24 mouse cellular contexts compared by ENCODE assay signal in the genomic region with DNA sequence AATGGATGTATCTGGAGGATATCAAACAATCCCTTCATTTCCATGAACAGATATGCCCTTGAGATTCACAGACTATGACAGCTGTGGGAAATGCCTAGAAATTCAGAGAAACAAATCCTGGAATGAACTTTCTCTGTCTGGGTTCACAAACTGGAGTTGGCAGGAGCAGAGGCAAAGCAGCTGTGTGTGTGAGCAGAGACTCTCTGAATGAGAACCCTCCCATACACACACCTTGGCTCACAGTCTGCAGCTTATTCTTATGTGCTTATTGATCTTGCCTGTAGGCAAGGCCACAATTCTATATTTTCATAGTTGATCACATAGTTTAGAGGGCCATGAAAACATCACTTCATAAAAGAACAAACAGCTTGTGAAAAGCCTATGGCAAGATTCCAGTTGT.
DNase-seq lines count a peak whose midpoint lies in the region; ATAC-seq and TF ChIP-seq lines count a peak whose summit lies in the region.
"Had no signal": no experiment of that assay in that cellular context is flagged by ENCODE, and none has a peak within 500 bp of the region (broad histone marks: within the 10 kb centered on the region; RNA-seq: fewer than 3 reads in every experiment).

No protein-coding gene starts in this region.

- no peaks in the 10 kb centered on the region for H3K4me1 ChIP-seq in embryonic facial prominence, embryonic 14.5 days (ENCODE audit: control insufficient read depth, insufficient read depth, low read length)
- no peaks in the 10 kb centered on the region for H3K4me1 ChIP-seq in embryonic facial prominence, embryonic 10.5 days
- H3K4me1 ChIP-seq in lung, embryonic 15.5 days: peaks cover 8% of the 10 kb centered on the region; the same call in 1 of the 2 replicates
- H3K4me1 ChIP-seq in liver, postnatal 0 days (ENCODE audit: insufficient read depth): no peaks in the 10 kb centered on the region
- H3K4me1 ChIP-seq: embryonic facial prominence, embryonic 15.5 days; forebrain, embryonic 10.5 days; hindbrain, embryonic 10.5 days had no signal

- H3K4me3 ChIP-seq in embryonic facial prominence, embryonic 14.5 days (ENCODE audit: low read depth, low read length): no peak overlapping the region
- no peak overlapping the region for H3K4me3 ChIP-seq in embryonic facial prominence, embryonic 10.5 days
- no peak overlapping the region for H3K4me3 ChIP-seq in lung, embryonic 15.5 days
- H3K4me3 ChIP-seq in liver, postnatal 0 days (ENCODE audit: low read depth, low read length): no peak overlapping the region
- H3K4me3 ChIP-seq: embryonic facial prominence, embryonic 15.5 days; erythroblast, embryonic 14.5 days; forebrain, embryonic 10.5 days; heart, embryonic 13.5 days; hindbrain, embryonic 10.5 days had no signal

- H3K4me2 ChIP-seq in embryonic facial prominence, embryonic 14.5 days (ENCODE audit: low read depth, low read length): no peak overlapping the region
- no peak overlapping the region for H3K4me2 ChIP-seq in lung, embryonic 15.5 days
- H3K4me2 ChIP-seq in liver, postnatal 0 days (ENCODE audit: low read depth, low read length): no peak overlapping the region
- H3K4me2 ChIP-seq: embryonic facial prominence, embryonic 15.5 days; heart, embryonic 13.5 days; hindbrain, embryonic 14.5 days had no signal

- no peaks in the 10 kb centered on the region for H3K9me3 ChIP-seq in embryonic facial prominence, embryonic 14.5 days (ENCODE audit: control insufficient read depth, low read length)
- no peaks in the 10 kb centered on the region for H3K9me3 ChIP-seq in embryonic facial prominence, embryonic 10.5 days
- no peaks in the 10 kb centered on the region for H3K9me3 ChIP-seq in lung, embryonic 15.5 days
- no peaks in the 10 kb centered on the region for H3K9me3 ChIP-seq in liver, postnatal 0 days (ENCODE audit: low read length)
- H3K9me3 ChIP-seq: embryonic facial prominence, embryonic 15.5 days; forebrain, embryonic 10.5 days; G1E; heart, embryonic 13.5 days; hindbrain, embryonic 10.5 days had no signal

- TF ChIP-seq CTCF in liver, postnatal 0 days (IDR thresholded peaks at IDR 0.05; ENCODE audit: low read depth): no peak

- TF ChIP-seq EP300 in liver, postnatal 0 days (IDR thresholded peaks at IDR 0.05; ENCODE audit: low read depth): no peak

- peak; percentile 58 for DNase-seq in embryonic facial prominence, embryonic 14.5 days (ENCODE audit: low spot score)
- no peak for DNase-seq in embryonic facial prominence, embryonic 10.5 days (ENCODE audit: low spot score)
- DNase-seq in heart, adult 18-20 months: peak; percentile 3 to 7
- DNase-seq in heart, postnatal 4 days: no peak
- no peak for DNase-seq in lung, postnatal 25 days (ENCODE audit: low spot score)
- peak; percentile 33 for DNase-seq in Muller cell, postnatal 12 days (ENCODE audit: inconsistent ontology term)
- no peak for DNase-seq in liver, postnatal 0 days
- DNase-seq: adrenal gland, postnatal 14 days; B cell, adult 2 months; cerebellum, adult 18-20 months; cerebellum, adult 9-11 months; cerebellum, postnatal 36 days; gastrocnemius, postnatal 25 days had no signal

- H3K36me3 ChIP-seq in embryonic facial prominence, embryonic 14.5 days (ENCODE audit: control insufficient read depth, insufficient read depth, low read length): no peaks in the 10 kb centered on the region
- no peaks in the 10 kb centered on the region for H3K36me3 ChIP-seq in embryonic facial prominence, embryonic 10.5 days (replicated peaks)
- H3K36me3 ChIP-seq in lung, embryonic 15.5 days: no peaks in the 10 kb centered on the region
- no peaks in the 10 kb centered on the region for H3K36me3 ChIP-seq in liver, postnatal 0 days (replicated peaks; ENCODE audit: insufficient read depth, low read length)
- H3K36me3 ChIP-seq: embryonic facial prominence, embryonic 15.5 days; forebrain, embryonic 10.5 days; G1E; heart, embryonic 13.5 days; hindbrain, embryonic 10.5 days had no signal

- no peak overlapping the region for H3K9ac ChIP-seq in embryonic facial prominence, embryonic 14.5 days (ENCODE audit: low read depth, low read length)
- H3K9ac ChIP-seq in lung, embryonic 15.5 days: no peak overlapping the region
- H3K9ac ChIP-seq in liver, postnatal 0 days (replicated peaks): no peak overlapping the region
- H3K9ac ChIP-seq: embryonic facial prominence, embryonic 15.5 days; heart, embryonic 13.5 days; hindbrain, embryonic 14.5 days had no signal

- no peak overlapping the region for H3K27ac ChIP-seq in embryonic facial prominence, embryonic 14.5 days (replicated peaks; ENCODE audit: low read depth, low read length)
- H3K27ac ChIP-seq in embryonic facial prominence, embryonic 10.5 days (replicated peaks): no peak overlapping the region
- H3K27ac ChIP-seq in lung, embryonic 15.5 days: peak overlapping the region; percentile 41; the same call in 1 of the 2 replicates
- H3K27ac ChIP-seq in liver, postnatal 0 days (ENCODE audit: low read depth): no peak overlapping the region
- H3K27ac ChIP-seq: embryonic facial prominence, embryonic 15.5 days; forebrain, embryonic 10.5 days; heart, embryonic 13.5 days; hindbrain, embryonic 10.5 days; hindbrain, embryonic 14.5 days had no signal

- no peaks in the 10 kb centered on the region for H3K27me3 ChIP-seq in embryonic facial prominence, embryonic 14.5 days (replicated peaks; ENCODE audit: control insufficient read depth, insufficient read depth, low read length)
- no peaks in the 10 kb centered on the region for H3K27me3 ChIP-seq in embryonic facial prominence, embryonic 10.5 days (replicated peaks; ENCODE audit: low read depth, poor library complexity, severe bottlenecking)
- no peaks in the 10 kb centered on the region for H3K27me3 ChIP-seq in lung, embryonic 15.5 days
- no peaks in the 10 kb centered on the region for H3K27me3 ChIP-seq in liver, postnatal 0 days (ENCODE audit: insufficient read depth, low read length)
- H3K27me3 ChIP-seq: embryonic facial prominence, embryonic 15.5 days; heart, embryonic 13.5 days had no signal

- no peak for ATAC-seq in embryonic facial prominence, embryonic 14.5 days (ENCODE audit: low read depth)
- ATAC-seq in lung, embryonic 15.5 days (ENCODE audit: borderline replicate concordance, extremely low read depth, low FRiP score, low TSS enrichment): peak; percentile 83; the same call in 1 of the 2 replicates
- no peak for ATAC-seq in liver, postnatal 0 days
- ATAC-seq: CD4-positive, CD25-positive, alpha-beta regulatory T cell, adult 4 months; forebrain, embryonic 14.5 days; intestine, embryonic 16.5 days had no signal

Comparison
In these comparisons a context has a peak if more than half of its experiments do, and no peak if none do; other contexts are left out.
1. DNase-seq: peak in embryonic facial prominence, embryonic 14.5 days (single experiment), heart, adult 18-20 months (2 of 2) and Muller cell, postnatal 12 days (single experiment); none in embryonic facial prominence, embryonic 10.5 days (single experiment), heart, postnatal 4 days (single experiment), lung, postnatal 25 days (single experiment) and liver, postnatal 0 days (single experiment).